Mouse (Mus musculus): ENCODE measurements around the gene Aox1. TPM values are rescaled to one million over a fixed set of nuclear protein-coding genes. Genes with fewer than 3 reads are reported as not detected.

Aox1 gene
- total and polyA plus RNA-seq, 3 experiments, result 0.04 to 0.24 TPM; not detected in 1

DNA sequence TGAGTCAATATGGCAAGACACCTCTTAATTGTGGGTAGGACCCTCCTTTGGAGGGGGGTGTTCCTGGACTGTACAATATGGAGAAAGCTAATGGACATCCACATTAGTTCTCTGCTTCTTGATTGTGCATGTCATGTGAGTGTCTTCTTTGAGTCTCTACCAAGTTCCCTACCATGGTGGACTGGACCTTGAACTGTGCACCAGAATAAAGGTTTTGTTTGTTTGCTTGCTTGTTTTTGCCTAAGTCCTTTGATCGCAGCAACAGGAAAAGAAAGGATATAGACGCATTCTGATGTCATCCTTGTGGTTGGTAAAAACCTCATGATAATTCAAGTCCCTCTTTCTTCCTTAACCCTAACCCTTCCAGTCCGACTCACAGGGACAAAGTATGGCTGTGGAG, 88.5 kb downstream of the Aox1 start:
- Histone ChIP-seq H3K27me3 (ENCODE audit: control insufficient read depth in 1 of 2, insufficient read depth in 2 of 2, low read length in 2 of 2) (peaks cover 0 to 2% of the 10 kb centered on the region in 2 experiments; a peak in 1 of 4 replicates), H3K4me3 (ENCODE audit: control insufficient read depth in 1 of 2, insufficient read depth in 1 of 2, low read depth in 2 of 2, low read length in 2 of 2) (no peak overlapping the region), H3K36me3 (ENCODE audit: control insufficient read depth in 1 of 2, insufficient read depth in 2 of 2, low read length in 2 of 2) (no peaks in the 10 kb centered on the region), H3K9me3 (replicated peaks; ENCODE audit: insufficient read depth, low read length) (no peaks in the 10 kb centered on the region), H3K27ac (ENCODE audit: control insufficient read depth, low read depth, low read length) (no peak overlapping the region), H3K9ac (ENCODE audit: control insufficient read depth, low read depth, low read length, poor library complexity, severe bottlenecking) (no peak overlapping the region), H3K79me2 (ENCODE audit: control insufficient read depth, insufficient read depth, low read length, poor library complexity) (no peaks in the 10 kb centered on the region), H3K4me1 (ENCODE audit: control insufficient read depth in 1 of 2, insufficient read depth in 2 of 2, low read length in 2 of 2) (no peaks in the 10 kb centered on the region)
- no peak for DNase-seq (ENCODE audit: low read depth, low spot score)
- TF ChIP-seq MXI1 (IDR thresholded peaks at IDR 0.05; ENCODE audit: low read depth, low read length) (no peak), MAFK (IDR thresholded peaks at IDR 0.05; ENCODE audit: borderline replicate concordance, low read depth, low read length) (no peak)

GRCm38 (mm10) chr1:58124901-58125300, 95.2 kb downstream of the Aox1 start:
- Histone ChIP-seq H3K27ac (ENCODE audit: control insufficient read depth, low read depth, low read length) (no peak overlapping the region), H3K4me1 (ENCODE audit: control insufficient read depth in 1 of 2, insufficient read depth in 2 of 2, low read length in 2 of 2) (no peaks in the 10 kb centered on the region), H3K79me2 (ENCODE audit: control insufficient read depth, insufficient read depth, low read length, poor library complexity) (no peaks in the 10 kb centered on the region), H3K27me3 (ENCODE audit: control insufficient read depth in 1 of 2, insufficient read depth in 2 of 2, low read length in 2 of 2) (peaks cover 0 to 2% of the 10 kb centered on the region in 2 experiments; a peak in 1 of 4 replicates), H3K4me3 (ENCODE audit: control insufficient read depth in 1 of 2, insufficient read depth in 1 of 2, low read depth in 2 of 2, low read length in 2 of 2) (no peak overlapping the region), H3K9me3 (replicated peaks; ENCODE audit: insufficient read depth, low read length) (no peaks in the 10 kb centered on the region), H3K9ac (ENCODE audit: control insufficient read depth, low read depth, low read length, poor library complexity, severe bottlenecking) (no peak overlapping the region), H3K36me3 (ENCODE audit: control insufficient read depth in 1 of 2, insufficient read depth in 2 of 2, low read length in 2 of 2) (no peaks in the 10 kb centered on the region)
- no peak for DNase-seq (ENCODE audit: low read depth, low spot score)
- TF ChIP-seq SMC3 (IDR thresholded peaks at IDR 0.05; ENCODE audit: low read depth, low read length) (no peak), USF2 (IDR thresholded peaks at IDR 0.05; ENCODE audit: borderline replicate concordance in 1 of 2, insufficient read depth in 1 of 2, low read depth in 1 of 2, low read length in 2 of 2) (no peak)

GRCm38 (mm10) chr1:58137891-58138290, 108.2 kb downstream of the Aox1 start:
- no peaks in the 10 kb centered on the region for H3K79me2 ChIP-seq (ENCODE audit: control insufficient read depth, insufficient read depth, low read length, poor library complexity)
- no peak for TF ChIP-seq EP300 (IDR thresholded peaks at IDR 0.05; ENCODE audit: low read depth in 1 of 2, low read length in 2 of 2)
- no peak for TF ChIP-seq SIN3A (IDR thresholded peaks at IDR 0.05; ENCODE audit: low read length)
- TF ChIP-seq ZMIZ1 (IDR thresholded peaks at IDR 0.05; ENCODE audit: low read depth, low read length), result no peak
- no peak for TF ChIP-seq MYC (IDR thresholded peaks at IDR 0.05; ENCODE audit: low read depth, low read length)
- TF ChIP-seq ZKSCAN1 (IDR thresholded peaks at IDR 0.05; ENCODE audit: low read depth, low read length), result no peak
- no peak for TF ChIP-seq POLR2AphosphoS2 (IDR thresholded peaks at IDR 0.05; ENCODE audit: low read length)
- TF ChIP-seq HCFC1 (IDR thresholded peaks at IDR 0.05; ENCODE audit: low read depth, low read length), result no peak
- no peak for TF ChIP-seq POLR2A (IDR thresholded peaks at IDR 0.05; ENCODE audit: control insufficient read depth in 1 of 2, insufficient read depth in 1 of 2, low read depth in 1 of 2, low read length in 2 of 2, poor library complexity in 1 of 2)
- H3K27ac ChIP-seq (ENCODE audit: control insufficient read depth, low read depth, low read length), result no peak overlapping the region
- no peaks in the 10 kb centered on the region for H3K36me3 ChIP-seq (ENCODE audit: control insufficient read depth in 1 of 2, insufficient read depth in 2 of 2, low read length in 2 of 2)
- H3K9ac ChIP-seq (ENCODE audit: control insufficient read depth, low read depth, low read length, poor library complexity, severe bottlenecking), result no peak overlapping the region
- no peak overlapping the region for H3K4me3 ChIP-seq (ENCODE audit: control insufficient read depth in 1 of 2, insufficient read depth in 1 of 2, low read depth in 2 of 2, low read length in 2 of 2)
- DNase-seq (ENCODE audit: low read depth, low spot score), result no peak
- H3K4me1 ChIP-seq (ENCODE audit: control insufficient read depth in 1 of 2, insufficient read depth in 2 of 2, low read length in 2 of 2), result no peaks in the 10 kb centered on the region
- no peaks in the 10 kb centered on the region for H3K9me3 ChIP-seq (replicated peaks; ENCODE audit: insufficient read depth, low read length)
- H3K27me3 ChIP-seq (ENCODE audit: control insufficient read depth in 1 of 2, insufficient read depth in 2 of 2, low read length in 2 of 2), result no peaks in the 10 kb centered on the region; a peak in 1 of 4 replicates
